Mouse (Mus musculus) spleen, adult 18-20 months (tissue): ENCODE data around the gene Cpn2.

Source experiments
- DNase-seq, 2 experiments: peaks; one replicate each; pipeline ENCODE4 v3.0.0; 2022; ENCODE audit warnings: mixed read lengths in 2 of 2

Cpn2 gene

DNA sequence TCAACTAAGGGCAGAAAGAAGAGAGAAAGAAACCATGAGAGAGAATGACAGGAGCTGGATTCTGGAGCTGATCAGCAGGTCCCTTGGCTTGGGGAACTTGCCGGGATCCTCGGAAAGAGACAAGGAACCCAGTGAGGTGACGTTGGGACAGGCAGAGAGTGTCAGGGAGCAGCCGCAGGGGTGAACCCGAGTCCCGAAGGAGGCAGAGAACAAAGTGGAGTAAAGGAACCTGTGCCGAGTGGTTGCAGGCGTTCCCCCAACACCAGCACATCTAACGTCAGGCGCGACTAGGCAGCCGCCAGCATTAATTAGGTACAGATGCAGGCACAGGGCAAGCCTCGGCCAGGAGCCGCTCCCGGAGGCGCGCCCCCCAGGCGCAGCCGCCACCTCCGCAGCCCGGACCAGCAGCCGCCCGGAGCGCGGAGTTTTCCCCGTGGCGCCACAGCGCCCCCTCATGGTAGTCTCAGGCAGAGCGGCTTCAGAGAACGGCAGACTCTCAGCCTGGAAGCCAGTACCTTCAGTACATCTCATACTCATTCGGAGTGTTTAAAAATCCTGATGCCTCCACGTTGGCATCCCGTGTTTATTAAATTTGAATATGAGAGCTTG, 31.1 kb downstream of the Cpn2 start:
- peak; percentile 66 to 86 for DNase-seq

DNA sequence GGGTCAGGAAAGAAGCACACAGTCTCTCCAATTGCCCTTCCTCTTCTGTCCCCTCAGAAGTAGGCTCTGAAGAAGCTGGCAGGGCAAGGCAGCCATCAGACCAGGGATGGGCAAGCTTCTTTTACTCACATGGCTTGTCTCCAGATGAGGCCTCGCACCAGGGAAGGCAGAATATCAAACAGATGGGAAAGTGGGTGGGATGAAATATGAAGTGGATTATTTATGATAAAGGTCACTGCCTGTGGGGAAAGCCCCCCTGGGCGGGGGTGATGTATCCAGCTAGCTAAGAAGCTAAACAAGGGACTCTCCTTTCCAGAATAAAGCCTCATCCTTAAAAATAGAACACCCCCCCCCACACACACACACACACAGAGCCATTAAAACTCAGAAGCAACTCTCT, 31.7 kb downstream of the Cpn2 start:
- no peak for DNase-seq

DNA sequence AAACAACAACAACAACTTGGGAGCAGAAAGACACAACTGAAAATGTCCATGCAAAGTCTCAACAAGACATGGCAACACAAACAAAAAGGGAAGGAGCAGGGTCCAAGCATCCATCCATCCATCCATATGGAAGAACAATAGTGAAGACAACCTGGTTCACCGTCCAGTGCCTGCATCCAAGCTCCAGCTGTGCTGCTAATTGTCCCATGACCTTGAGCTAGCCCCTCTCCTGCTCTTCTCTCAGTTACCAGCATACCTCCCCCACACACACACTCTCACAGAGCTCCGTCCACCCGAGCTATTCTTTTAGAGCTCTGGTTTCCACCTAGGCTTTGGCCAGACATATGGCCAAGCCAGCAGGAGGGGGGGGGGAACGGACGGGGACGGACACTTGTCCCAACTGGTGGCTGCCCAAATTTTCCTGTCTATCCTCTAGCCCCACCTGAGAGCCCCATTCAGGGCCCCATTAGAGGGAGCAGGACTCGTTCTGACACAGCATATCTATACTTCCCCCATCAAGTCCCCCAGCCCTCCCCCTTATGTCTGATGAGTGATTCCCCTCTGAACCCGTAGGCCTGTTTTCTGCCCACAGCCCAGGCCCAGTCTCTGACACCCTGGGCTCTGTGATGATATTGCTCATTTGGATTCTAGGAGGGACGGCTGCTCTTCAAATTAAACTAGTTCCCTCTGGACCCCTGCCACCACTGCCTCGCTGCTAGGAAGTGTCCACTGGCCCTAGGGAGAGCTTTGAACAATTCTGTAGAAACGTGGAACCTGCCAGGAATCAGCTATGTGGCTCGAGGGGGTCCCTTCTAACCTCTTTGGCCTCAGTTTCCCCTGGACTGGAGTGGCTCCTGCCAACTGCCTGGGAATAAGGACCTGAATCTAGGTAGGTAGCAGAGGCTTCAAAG, 32.4 kb downstream of the Cpn2 start:
- no peak for DNase-seq

DNA sequence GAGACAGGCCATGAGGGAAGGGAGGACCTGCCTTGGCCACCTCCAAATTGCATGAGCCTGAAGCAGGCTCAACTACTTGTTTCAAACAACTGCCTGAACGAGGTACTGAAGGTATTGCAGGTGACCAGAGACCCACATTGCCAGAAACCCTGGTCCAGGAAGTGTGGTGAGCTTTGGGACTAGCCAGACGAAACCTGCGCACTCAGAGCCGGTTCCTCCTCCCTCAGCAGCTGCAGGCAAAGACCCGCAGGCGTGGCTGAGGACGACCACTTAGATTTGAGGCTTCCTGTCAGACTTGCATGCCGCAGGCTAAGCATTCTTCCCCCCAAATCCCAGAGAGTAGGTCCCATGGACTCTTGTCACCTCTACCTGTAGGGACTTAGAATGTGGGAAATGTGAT, 33.2 kb downstream of the Cpn2 start:
- DNase-seq = peak in 1 of 2 experiments; percentile 16

DNA sequence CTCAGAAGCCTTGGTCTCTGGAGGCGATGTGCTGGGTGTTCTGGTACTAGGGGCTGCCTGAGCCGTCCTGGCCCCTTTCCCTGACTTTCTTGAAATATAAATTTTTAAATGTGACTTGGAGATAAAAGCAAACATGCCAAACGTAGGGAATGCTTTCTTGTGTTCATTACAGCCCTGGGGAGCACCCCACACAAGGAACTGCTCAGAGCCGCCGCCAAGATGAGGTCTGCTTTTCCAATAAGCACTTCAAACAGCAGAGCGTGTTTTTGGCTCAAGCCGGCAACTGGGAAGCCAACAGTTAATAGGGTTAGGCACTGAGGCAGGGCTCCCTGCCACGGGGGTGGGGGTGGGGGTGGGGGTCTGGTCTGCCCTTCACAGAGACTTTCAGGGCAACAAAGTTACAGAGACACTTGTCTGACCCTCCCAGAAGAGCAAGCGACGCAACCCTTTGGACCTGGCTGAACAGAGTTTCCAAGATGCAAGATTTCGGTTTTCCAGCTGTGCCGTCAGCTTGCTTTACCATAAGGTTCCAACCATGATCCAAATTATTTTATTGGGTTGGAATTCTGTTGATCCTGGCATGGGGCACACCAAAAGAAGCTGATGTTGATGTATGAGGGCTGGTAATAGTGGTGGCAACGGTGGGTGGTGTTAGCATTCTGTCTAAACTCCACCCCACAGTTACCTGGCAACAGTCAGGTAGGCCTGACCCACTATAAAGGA, 35.3 kb downstream of the Cpn2 start:
- DNase-seq = no peak

DNA sequence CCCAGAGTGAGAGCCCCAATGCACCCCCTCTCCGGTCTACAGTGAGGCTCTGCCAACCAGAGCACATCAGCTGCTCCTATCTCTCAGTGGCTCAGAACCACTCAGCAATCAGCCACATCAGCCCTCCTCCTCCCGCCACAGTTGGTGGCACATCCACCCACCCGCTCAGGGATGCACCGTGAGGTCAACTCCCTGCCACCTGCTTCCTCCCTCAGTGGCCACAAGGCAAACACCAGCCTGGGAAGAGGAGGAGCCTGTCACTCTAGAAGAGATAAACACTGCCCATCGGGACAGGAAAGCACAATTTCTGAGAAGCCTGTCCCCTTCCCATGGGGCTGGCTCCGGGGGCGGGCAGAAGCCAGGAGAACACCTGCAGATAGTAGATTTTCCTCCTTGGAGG, 39.9 kb downstream of the Cpn2 start:
- DNase-seq = peak; percentile 31 to 37

DNA sequence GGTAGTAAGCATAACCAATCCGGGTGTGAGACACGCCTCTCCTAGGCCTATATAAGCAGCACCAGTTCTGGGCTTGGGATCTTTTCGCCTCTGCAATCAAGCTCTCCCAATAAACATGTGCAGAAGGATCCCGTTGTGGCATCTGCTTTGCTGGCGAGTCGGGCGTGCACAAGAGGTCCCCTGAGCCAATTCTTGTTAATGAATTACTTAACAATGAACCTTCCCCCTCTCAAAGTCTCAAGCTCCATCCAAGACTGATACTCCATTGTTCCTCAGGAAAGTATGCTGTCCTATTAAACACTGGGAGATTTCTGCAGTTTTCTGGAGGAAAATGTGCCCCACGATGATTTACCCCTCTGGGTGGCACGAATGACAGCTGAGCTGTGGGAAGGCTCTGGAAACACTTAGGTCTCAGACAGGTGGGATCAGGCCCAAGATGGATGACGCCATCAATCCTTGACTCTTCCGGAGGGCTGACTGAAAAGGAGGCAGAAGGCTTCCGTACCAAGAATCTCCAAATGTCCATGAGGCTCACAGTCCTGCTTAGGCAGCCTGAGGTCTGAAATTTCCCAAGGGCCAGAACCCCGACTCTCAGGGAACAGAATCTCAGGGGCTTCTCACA, 46.0 kb downstream of the Cpn2 start:
- DNase-seq = no peak

DNA sequence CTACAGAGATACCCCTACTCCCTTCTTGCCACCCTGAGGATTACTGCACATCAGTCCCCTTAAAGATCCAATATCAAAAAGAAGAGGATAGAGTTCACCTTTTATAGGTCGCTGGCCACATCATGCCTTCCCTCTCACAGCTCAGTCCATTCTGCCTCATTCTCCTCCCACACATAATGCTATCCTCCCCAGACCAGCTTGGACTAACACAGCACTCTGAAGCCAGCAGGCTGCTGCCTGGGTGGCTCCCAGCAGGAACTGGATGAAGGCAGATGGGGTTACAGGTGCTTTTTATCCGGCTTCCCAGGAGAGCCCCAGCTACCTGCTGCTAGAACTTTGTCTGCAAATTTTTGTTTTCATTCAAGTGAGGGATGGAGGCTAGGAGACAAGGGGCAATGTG, 51.5 kb downstream of the Cpn2 start:
- no peak for DNase-seq

DNA sequence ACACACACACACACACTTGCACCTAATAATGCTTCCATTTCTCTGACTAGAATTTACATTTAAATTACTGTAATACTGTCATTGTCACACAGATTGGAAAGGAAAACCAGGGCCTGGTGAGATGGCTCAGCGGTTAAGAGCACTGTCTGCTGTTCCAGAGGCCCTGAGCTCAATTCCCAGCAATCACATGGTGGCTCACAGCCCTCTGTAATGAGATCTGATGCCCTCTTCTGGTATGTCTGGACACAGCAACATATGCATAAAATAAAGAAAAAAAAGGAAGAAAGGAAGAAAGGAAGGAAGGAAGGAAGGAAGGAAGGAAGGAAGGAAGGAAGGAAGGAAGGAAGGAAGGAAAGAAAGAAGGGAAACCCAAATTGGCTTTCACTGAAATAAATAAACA, 53.7 kb downstream of the Cpn2 start:
- DNase-seq = no peak

DNA sequence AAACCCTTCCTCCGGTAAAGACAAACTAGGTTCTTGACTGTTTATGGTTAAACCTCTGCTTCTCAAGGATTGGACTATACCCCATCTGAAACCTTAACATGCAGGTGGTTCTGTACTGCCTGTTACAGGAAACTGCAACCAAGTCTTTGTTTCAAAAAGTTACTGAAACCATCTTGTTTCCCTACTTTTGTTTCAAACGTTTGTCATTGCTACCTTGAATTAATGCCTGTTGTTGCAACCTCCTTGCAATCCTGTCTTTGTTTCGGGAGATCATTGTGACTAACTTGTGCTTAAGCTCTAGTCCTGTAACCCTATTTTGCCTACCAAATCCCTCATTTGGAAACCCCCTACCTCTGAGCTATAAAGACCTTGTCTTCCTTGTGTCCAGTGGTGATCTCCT, 55.3 kb downstream of the Cpn2 start:
- no peak for DNase-seq

DNA sequence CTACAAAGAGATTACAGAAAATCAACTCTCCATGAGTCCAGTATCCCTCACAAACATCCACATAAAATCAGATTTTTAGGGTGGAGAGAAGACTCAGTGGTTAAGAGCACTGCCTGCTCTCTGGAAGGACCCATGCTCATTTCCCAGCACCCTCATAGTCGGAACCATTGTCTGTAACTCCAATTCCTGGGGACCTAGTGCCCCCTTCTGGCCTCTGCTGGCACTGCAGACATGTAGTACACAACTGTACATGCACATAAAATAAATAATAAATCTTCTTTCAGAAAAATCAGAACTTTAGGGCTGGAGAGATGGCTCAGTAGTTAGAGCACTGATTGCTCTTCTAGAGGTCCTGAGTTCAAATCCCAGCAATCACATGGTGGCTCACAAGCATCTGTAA, 58.0 kb downstream of the Cpn2 start:
- DNase-seq = peak in 1 of 2 experiments; percentile 25

DNA sequence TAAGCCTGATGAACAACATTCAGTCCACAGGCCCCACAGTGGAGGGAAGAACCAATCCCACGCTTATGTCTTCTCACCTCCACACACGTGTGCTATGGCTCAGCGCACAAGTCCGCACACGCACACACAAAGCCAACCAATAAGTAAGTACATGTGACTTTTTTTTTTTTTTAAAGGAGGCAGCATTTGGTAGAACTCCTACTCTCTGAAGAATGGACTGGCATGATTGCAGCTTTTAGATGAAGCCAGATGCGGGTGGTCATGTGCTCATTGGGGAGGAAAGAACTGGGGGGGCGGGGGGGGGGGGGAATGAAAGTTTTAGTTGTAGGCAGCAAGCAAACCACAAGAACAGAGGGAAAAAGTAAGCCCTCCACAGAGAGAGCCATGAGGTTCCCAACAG, 59.3 kb downstream of the Cpn2 start:
- DNase-seq = no peak

DNA sequence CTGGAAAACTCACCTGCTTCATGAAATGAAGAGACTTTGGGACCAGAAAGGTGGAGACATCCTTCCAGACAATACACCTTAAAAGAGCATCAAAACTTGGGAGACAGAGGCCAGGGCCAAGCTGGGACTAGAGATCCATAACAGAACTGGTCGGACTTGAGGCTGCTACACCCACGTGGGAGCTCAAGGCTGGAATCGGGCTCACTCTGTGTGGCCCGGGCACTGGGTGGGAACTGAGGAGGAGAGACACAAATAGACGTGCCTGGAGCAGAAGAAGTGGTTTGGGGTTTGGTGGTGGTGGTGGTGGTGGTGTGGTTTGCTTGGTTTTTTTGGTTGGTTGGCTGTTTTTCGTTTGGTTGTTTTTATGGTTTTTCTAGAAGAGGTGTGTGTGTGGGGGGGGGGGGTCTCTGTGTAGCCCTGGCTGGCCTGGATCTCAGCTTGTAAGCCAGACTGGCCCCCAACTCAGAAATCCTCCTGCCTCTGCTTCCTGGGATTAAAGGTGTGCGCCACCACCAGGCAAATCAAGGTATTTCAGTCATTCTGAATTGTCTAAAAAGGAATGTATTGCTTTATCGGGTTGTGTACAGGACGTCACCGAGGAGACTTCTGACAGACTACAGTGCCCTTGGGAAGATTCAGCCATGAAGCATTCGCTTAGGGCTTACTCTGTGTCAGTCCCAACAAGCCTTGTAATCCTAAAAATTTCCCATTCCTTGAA, 60.0 kb downstream of the Cpn2 start:
- peak in 1 of 2 experiments; percentile 22 for DNase-seq
